35 mouse cellular contexts compared by ENCODE assay signal in the genomic region with DNA sequence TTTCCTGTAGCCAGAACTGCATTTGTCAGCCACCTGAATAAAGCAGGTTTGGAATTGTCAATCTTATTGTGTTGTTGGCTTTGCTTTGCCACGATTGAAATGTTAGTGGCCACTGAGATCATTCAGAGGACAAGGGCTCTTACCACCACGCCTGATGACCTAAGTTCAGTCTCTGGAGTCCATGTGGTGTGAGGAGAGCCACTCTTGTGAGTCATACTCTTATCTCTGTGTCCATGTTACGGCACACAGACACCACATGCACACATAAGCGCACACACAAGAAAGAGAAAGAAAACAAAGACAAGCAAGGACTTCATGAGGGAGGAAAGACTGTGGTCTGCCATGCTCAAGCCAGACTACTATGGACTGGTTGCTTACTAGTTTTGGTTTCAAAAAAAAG. TPM values are rescaled to one million over a fixed set of nuclear protein-coding genes. Genes with fewer than 3 reads are reported as not detected.
DNase-seq lines count a peak whose midpoint lies in the region; ATAC-seq and TF ChIP-seq lines count a peak whose summit lies in the region.
"Had no signal": no experiment of that assay in that cellular context is flagged by ENCODE, and none has a peak within 500 bp of the region (broad histone marks: within the 10 kb centered on the region; RNA-seq: fewer than 3 reads in every experiment).

No protein-coding gene starts in this region.

- 0 out of 4 replicates have a peak, but pooled peaks of 1 of the 2 experiments have one; percentile 7 for TF ChIP-seq EP300 in MEL (IDR thresholded peaks at IDR 0.05; ENCODE audit: low read depth in 1 of 2, low read length in 2 of 2)

- TF ChIP-seq POLR2A in MEL (IDR thresholded peaks at IDR 0.05; ENCODE audit: control insufficient read depth in 1 of 2, insufficient read depth in 1 of 2, low read depth in 1 of 2, low read length in 2 of 2, poor library complexity in 1 of 2): no peak

- peaks cover 11 to 32% of the 10 kb centered on the region in 2 experiments for H3K36me3 ChIP-seq in MEL (ENCODE audit: control insufficient read depth in 1 of 2, insufficient read depth in 2 of 2, low read length in 2 of 2)
- peaks cover 37% of the 10 kb centered on the region for H3K36me3 ChIP-seq in intestine, postnatal 0 days (ENCODE audit: control insufficient read depth, insufficient read depth)

- WGBS in intestine, postnatal 0 days: 40% methylated on average over 4 of the region's 4 CpGs

- no peak for TF ChIP-seq CTCF in MEL (IDR thresholded peaks at IDR 0.05 in 2 of 3, conservative IDR thresholded peaks at IDR 0.05 in 1 of 3; ENCODE audit: control insufficient read depth in 1 of 3, insufficient read depth in 1 of 3, low read depth in 2 of 3, low read length in 3 of 3, poor library complexity in 1 of 3, severe bottlenecking in 1 of 3)
- no peak for TF ChIP-seq CTCF in intestine, postnatal 0 days (IDR thresholded peaks at IDR 0.05; ENCODE audit: low read depth)

- no peaks in the 10 kb centered on the region for H3K9me3 ChIP-seq in MEL (replicated peaks; ENCODE audit: insufficient read depth, low read length)
- H3K9me3 ChIP-seq in intestine, postnatal 0 days (ENCODE audit: control insufficient read depth): no peaks in the 10 kb centered on the region
- H3K9me3 ChIP-seq: forebrain, embryonic 13.5 days; heart, embryonic 12.5 days; neural tube, embryonic 13.5 days had no signal

- peaks cover 3 to 23% of the 10 kb centered on the region in 2 experiments; a peak in 2 of 4 replicates for H3K4me1 ChIP-seq in MEL (ENCODE audit: control insufficient read depth in 1 of 2, insufficient read depth in 2 of 2, low read length in 2 of 2)
- H3K4me1 ChIP-seq in intestine, postnatal 0 days (replicated peaks; ENCODE audit: control insufficient read depth, insufficient read depth, low read length): peaks cover 10% of the 10 kb centered on the region; the same call in 1 of the 2 replicates

- peak; percentile 24 for DNase-seq in adrenal gland, adult 8-10 months
- DNase-seq in adrenal gland, adult 18-20 months (ENCODE audit: low spot score in 2 of 2): no peak
- DNase-seq in 3T3-L1 (ENCODE audit: low read depth, low spot score) (peak; percentile 48), MEL (ENCODE audit: low read depth, low spot score) (no peak)
- DNase-seq in embryo, embryonic 9.5 days (ENCODE audit: extremely low spot score): no peak
- DNase-seq in thymus, postnatal 0 days (ENCODE audit: low spot score): no peak
- DNase-seq in right cerebral cortex, postnatal 10 days (ENCODE audit: low spot score in 2 of 2): no peak
- DNase-seq: B cell, adult 2 months; cerebellum, adult 2 months; cerebellum, postnatal 25 days; gastrocnemius, postnatal 36 days; heart, adult 2 months; kidney, adult 8-10 months; layer of hippocampus, adult 9-11 months; liver; lung, adult 2 months; lung, postnatal 10 days; spleen, adult 18-20 months; thymus, adult 2 months; thymus, postnatal 4 days had no signal

- peak; percentile 82 for ATAC-seq in intestine, postnatal 0 days
- ATAC-seq: forebrain, embryonic 13.5 days; inflammation-experienced regulatory T-cells, adult 6 months; midbrain, embryonic 16.5 days; Patski had no signal

- TF ChIP-seq RAD21 in MEL (IDR thresholded peaks at IDR 0.05; ENCODE audit: low read depth, low read length): no peak

- peaks cover 9% of the 10 kb centered on the region for H3K79me2 ChIP-seq in MEL (ENCODE audit: control insufficient read depth, insufficient read depth, low read length, poor library complexity)

- H3K27me3 ChIP-seq in MEL (ENCODE audit: control insufficient read depth in 1 of 2, insufficient read depth in 2 of 2, low read length in 2 of 2): no peaks in the 10 kb centered on the region
- H3K27me3 ChIP-seq in intestine, postnatal 0 days (replicated peaks; ENCODE audit: control insufficient read depth, insufficient read depth, low read length): no peaks in the 10 kb centered on the region
- H3K27me3 ChIP-seq: forebrain, embryonic 13.5 days; heart, embryonic 12.5 days; neural tube, embryonic 13.5 days; Patski had no signal

- H3K4me2 ChIP-seq in intestine, postnatal 0 days (replicated peaks; ENCODE audit: low read depth): no peak overlapping the region
- H3K4me2 ChIP-seq: forebrain, embryonic 13.5 days; heart, embryonic 12.5 days; hindbrain, embryonic 14.5 days; midbrain, embryonic 11.5 days; neural tube, embryonic 13.5 days had no signal

- no peak overlapping the region for H3K9ac ChIP-seq in MEL (ENCODE audit: control insufficient read depth, low read depth, low read length, poor library complexity, severe bottlenecking)
- H3K9ac ChIP-seq in intestine, postnatal 0 days (ENCODE audit: low read depth, low read length): no peak overlapping the region
- H3K9ac ChIP-seq: forebrain, embryonic 13.5 days; heart, embryonic 12.5 days; hindbrain, embryonic 14.5 days; liver, embryonic 14.5 days; neural tube, embryonic 13.5 days had no signal

- H3K4me3 ChIP-seq in MEL (ENCODE audit: control insufficient read depth in 1 of 2, insufficient read depth in 1 of 2, low read depth in 2 of 2, low read length in 2 of 2): no peak overlapping the region
- no peak overlapping the region for H3K4me3 ChIP-seq in intestine, postnatal 0 days (ENCODE audit: low read depth, low read length)
- H3K4me3 ChIP-seq: forebrain, embryonic 13.5 days; heart, adult 2 months; heart, embryonic 12.5 days; neural tube, embryonic 13.5 days had no signal

- H3K27ac ChIP-seq in MEL (ENCODE audit: control insufficient read depth, low read depth, low read length): no peak overlapping the region
- peak overlapping the region; percentile 68 for H3K27ac ChIP-seq in intestine, postnatal 0 days (ENCODE audit: low read depth, low read length)
- H3K27ac ChIP-seq: forebrain, embryonic 13.5 days; heart, adult 2 months; hindbrain, embryonic 14.5 days; kidney, postnatal 0 days; liver, embryonic 14.5 days; macrophage; neural tube, embryonic 13.5 days had no signal

TF ChIP-seq in MEL, 35 proteins besides CTCF, POLR2A, EP300 and RAD21:
- no peak for TF ChIP-seq TBP (IDR thresholded peaks at IDR 0.05; ENCODE audit: low read depth, low read length)
- TF ChIP-seq TAL1 (IDR thresholded peaks at IDR 0.05; ENCODE audit: low read length): 0 out of 2 replicates have a peak, but pooled peaks have one; percentile 18
TF ChIP-seq in MEL: peak in this region for 1.

RNA-seq across cellular contexts. Expression of gene Efcab14, which starts 5.6 kb away (rescaled TPM):
- 100 to 1,000 TPM in 2 of 4 experiments, 10 to 100 TPM in 2; 80.9 to 113 (median 100) TPM for total RNA-seq in adrenal gland, adult 8-10 months (2022)
- 10 to 100 TPM; 77.2 to 91.0 TPM for total RNA-seq in adrenal gland, adult 18-20 months (2021)
- 10.4 and 11.7 TPM in 2 replicates for total RNA-seq in MEL (2012; rRNA removed)
- 10 to 100 TPM in 1 of 2 experiments, not detected in 1; 17.1 TPM for polyA plus RNA-seq in MEL (2012; ENCODE audit: insufficient read depth in 1 of 2, insufficient read length in 2 of 2, low read depth in 1 of 2, low replicate concordance in 2 of 2, missing spikeins in 1 of 2)
- 33.3 and 35.0 TPM in 2 replicates for polyA plus RNA-seq in intestine, postnatal 0 days (2015; fragmentation: Nextera tagmentation; extraction: Ambion mirVana)
- polyA plus RNA-seq in thymus, postnatal 0 days (2015; fragmentation: Nextera tagmentation; extraction: Ambion mirVana): 24.5 and 28.3 TPM in 2 replicates

RNA-seq across cellular contexts. Expression of gene Tex38, which starts 37.7 kb away (rescaled TPM):
- total RNA-seq in adrenal gland, adult 8-10 months (2022): 1 to 10 TPM; 2.0 to 4.9 (median 2.4) TPM
- total RNA-seq in adrenal gland, adult 18-20 months (2021): 1 to 10 TPM; 2.0 to 2.3 TPM
- not detected in 2 replicates for total RNA-seq in MEL (2012; rRNA removed)
- under 1 TPM in 1 of 2 experiments, not detected in 1; 0.15 TPM for polyA plus RNA-seq in MEL (2012; ENCODE audit: insufficient read depth in 1 of 2, insufficient read length in 2 of 2, low read depth in 1 of 2, low replicate concordance in 2 of 2, missing spikeins in 1 of 2)
- polyA plus RNA-seq in intestine, postnatal 0 days (2015; fragmentation: Nextera tagmentation; extraction: Ambion mirVana): 0.33 and 0.44 TPM in 2 replicates
- polyA plus RNA-seq in thymus, postnatal 0 days (2015; fragmentation: Nextera tagmentation; extraction: Ambion mirVana): 0.27 and 0.35 TPM in 2 replicates
- total RNA-seq: hematopoietic stem cell, adult 5-6 weeks; left cerebral cortex, postnatal 10 days had no signal
- polyA plus RNA-seq: embryonic facial prominence, embryonic 11.5 days; forebrain, embryonic 13.5 days; macrophage; midbrain, embryonic 11.5 days; neural tube, embryonic 13.5 days had no signal

RNA-seq across cellular contexts. Expression of gene Atpaf1, which starts 41.5 kb away (rescaled TPM):
- 10 to 100 TPM; 58.4 to 89.8 (median 74.5) TPM for total RNA-seq in adrenal gland, adult 8-10 months (2022)
- total RNA-seq in adrenal gland, adult 18-20 months (2021): 10 to 100 TPM; 45.2 to 51.9 TPM
- 18.9 and 24.5 TPM in 2 replicates for total RNA-seq in MEL (2012; rRNA removed)
- 10 to 100 TPM in 1 of 2 experiments, not detected in 1; 23.4 TPM for polyA plus RNA-seq in MEL (2012; ENCODE audit: insufficient read depth in 1 of 2, insufficient read length in 2 of 2, low read depth in 1 of 2, low replicate concordance in 2 of 2, missing spikeins in 1 of 2)
- polyA plus RNA-seq in intestine, postnatal 0 days (2015; fragmentation: Nextera tagmentation; extraction: Ambion mirVana): 40.8 and 43.2 TPM in 2 replicates
- 42.7 and 51.1 TPM in 2 replicates for polyA plus RNA-seq in thymus, postnatal 0 days (2015; fragmentation: Nextera tagmentation; extraction: Ambion mirVana)

Comparison
In these comparisons a context has a peak if more than half of its experiments do, and no peak if none do; other contexts are left out.
1. DNase-seq: peak in adrenal gland, adult 8-10 months (single experiment) and 3T3-L1 (single experiment); none in adrenal gland, adult 18-20 months (0 of 2), MEL (single experiment), embryo, embryonic 9.5 days (single experiment), thymus, postnatal 0 days (single experiment) and right cerebral cortex, postnatal 10 days (0 of 2).